Mouse (Mus musculus) layer of hippocampus, adult 8-10 months (tissue): ENCODE measurements at regions not wholly inside any gene's neighbourhood (a gene's known extent, or its start where the extent isn't known, plus 50 kb on each side); places are given as distances from the start of the nearest gene placed in this dataset.

ENCODE experiments used
- DNase-seq, 2 experiments: peaks; one replicate each; pipeline ENCODE4 v3.0.0; 2022; ENCODE audit warnings: low spot score in 2 of 2

GRCm38 (mm10) chr6:75805223-75805622 is 692.4 kb downstream of the Gm9008 start:
- DNase-seq: no peak

- DNase-seq: no peak
These were observed 697.6 kb downstream of the Gm9008 start for GRCm38 (mm10) chr6:75799993-75800392.

- DNase-seq: no peak
These were observed 698.0 kb downstream of the Gm9008 start for GRCm38 (mm10) chr6:75799546-75799945.

GRCm38 (mm10) chr6:75782680-75783079 is 714.9 kb downstream of the Gm9008 start:
- no peak for DNase-seq

GRCm38 (mm10) chr6:75763041-75763440 is 734.5 kb downstream of the Gm9008 start:
- peak; percentile 4 to 8 for DNase-seq

- DNase-seq: no peak
These were observed 741.4 kb downstream of the Gm9008 start for GRCm38 (mm10) chr6:75756184-75756583.
